In the genomic region with DNA sequence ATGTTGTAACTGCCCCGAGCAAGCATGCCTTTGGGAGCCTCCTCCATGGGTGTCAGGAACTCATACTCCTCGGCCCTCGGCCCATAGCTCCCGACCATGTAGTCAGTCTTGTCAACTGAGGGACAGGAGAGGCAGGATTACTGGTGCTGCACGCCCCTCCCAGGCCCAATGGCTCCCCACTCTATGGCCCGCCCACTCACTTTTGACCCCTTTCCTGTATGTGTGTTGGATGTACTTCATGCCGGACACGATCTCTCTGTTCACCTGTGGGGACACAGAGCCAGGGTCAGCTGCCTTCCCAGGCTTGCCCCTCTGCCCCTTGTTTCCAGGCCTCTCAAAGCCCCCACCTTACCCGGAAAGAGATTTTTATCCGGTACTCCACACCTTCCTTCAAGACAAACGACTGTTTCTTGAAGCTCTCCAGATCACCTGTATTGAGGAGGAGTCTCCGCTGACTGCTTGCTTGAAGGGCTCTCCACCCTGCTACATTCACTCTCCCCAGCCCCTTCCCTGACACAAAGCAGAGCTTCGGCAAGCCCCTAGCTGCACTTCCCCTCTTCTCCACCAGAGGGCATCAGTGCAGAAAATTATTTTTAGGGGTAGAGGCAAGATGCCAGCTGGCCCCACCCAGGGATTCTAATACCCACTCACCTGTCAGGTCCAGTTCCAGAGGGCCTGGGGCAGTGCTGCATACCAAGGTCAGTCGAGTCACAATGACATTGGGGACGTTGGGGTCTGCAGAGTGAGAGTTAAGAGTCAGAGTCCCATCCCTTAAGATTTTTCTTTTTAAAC, we compare ENCODE assay signal across 8 mouse cellular contexts. TPM values are rescaled to one million over a fixed set of nuclear protein-coding genes. Genes with fewer than 3 reads are reported as not detected.
DNase-seq lines count a peak whose midpoint lies in the region; ATAC-seq lines count a peak whose summit lies in the region.

No protein-coding gene starts in this region.

- H3K27me3 ChIP-seq in forebrain, embryonic 13.5 days: no peaks in the 10 kb centered on the region

- DNase-seq in Muller cell, postnatal 12 days (ENCODE audit: inconsistent ontology term): peak; percentile 41
- peak; percentile 75 for DNase-seq in c-Kit-positive CD71-positive TER-119-positive erythroid progenitor cells, embryonic 14.5 days (ENCODE audit: low spot score)
- DNase-seq in heart, postnatal 4 days: peak; percentile 88
- DNase-seq in layer of hippocampus, adult 9-11 months: peak; percentile 44
- DNase-seq in lung, postnatal 36 days: peak; percentile 85
- peak; percentile 73 to 79 for DNase-seq in right cerebral cortex, postnatal 10 days (ENCODE audit: low spot score in 2 of 2)
- peak; percentile 52 to 79 for DNase-seq in urinary bladder, postnatal 4 days (ENCODE audit: low spot score in 2 of 2)

- peak overlapping the region; percentile 95 for H3K9ac ChIP-seq in forebrain, embryonic 13.5 days

- peak overlapping the region; percentile 95 for H3K4me3 ChIP-seq in forebrain, embryonic 13.5 days

- 68% methylated on average over 15 of the region's 15 CpGs for WGBS in forebrain, embryonic 13.5 days

- no peak for ATAC-seq in forebrain, embryonic 13.5 days

- H3K36me3 ChIP-seq in forebrain, embryonic 13.5 days (ENCODE audit: poor library complexity, severe bottlenecking): peaks cover 46% of the 10 kb centered on the region

- no peaks in the 10 kb centered on the region for H3K9me3 ChIP-seq in forebrain, embryonic 13.5 days (replicated peaks)

- peak overlapping the region; percentile 93; the same call in 1 of the 2 replicates for H3K27ac ChIP-seq in forebrain, embryonic 13.5 days

- H3K4me1 ChIP-seq in forebrain, embryonic 13.5 days: peaks cover 31% of the 10 kb centered on the region

- H3K4me2 ChIP-seq in forebrain, embryonic 13.5 days: peak overlapping the region; percentile 97

RNA-seq across cellular contexts. Expression of gene Arhgdia, which starts 1.9 kb away (rescaled TPM):
- 462 and 508 TPM in 2 replicates for polyA plus RNA-seq in forebrain, embryonic 13.5 days (2015; fragmentation: Nextera tagmentation; extraction: Ambion mirVana)
- 100 to 1,000 TPM; 296 to 308 TPM for total RNA-seq in heart, postnatal 4 days (2021)

RNA-seq across cellular contexts. Expression of gene P4hb, which starts 6.5 kb away (rescaled TPM):
- polyA plus RNA-seq in forebrain, embryonic 13.5 days (2015; fragmentation: Nextera tagmentation; extraction: Ambion mirVana): 253 and 286 TPM in 2 replicates
- total RNA-seq in heart, postnatal 4 days (2021): 100 to 1,000 TPM; 353 to 365 TPM

RNA-seq across cellular contexts. Expression of gene Alyref, which starts 18.7 kb away (rescaled TPM):
- 420 and 488 TPM in 2 replicates for polyA plus RNA-seq in forebrain, embryonic 13.5 days (2015; fragmentation: Nextera tagmentation; extraction: Ambion mirVana)
- 100 to 1,000 TPM; 134 TPM for total RNA-seq in heart, postnatal 4 days (2021)

RNA-seq across cellular contexts. Expression of gene Anapc11, which starts 18.7 kb away (rescaled TPM):
- polyA plus RNA-seq in forebrain, embryonic 13.5 days (2015; fragmentation: Nextera tagmentation; extraction: Ambion mirVana): 204 and 211 TPM in 2 replicates
- 100 to 1,000 TPM; 117 to 118 TPM for total RNA-seq in heart, postnatal 4 days (2021)

RNA-seq across cellular contexts. Expression of gene Ppp1r27, which starts 28.6 kb away (rescaled TPM):
- polyA plus RNA-seq in forebrain, embryonic 13.5 days (2015; fragmentation: Nextera tagmentation; extraction: Ambion mirVana): not detected in 2 replicates
- under 1 TPM in 1 of 2 experiments, not detected in 1; 0.83 TPM for total RNA-seq in heart, postnatal 4 days (2021)
